Mouse (Mus musculus) stomach, postnatal 0 days (tissue): ENCODE results near the gene Exoc6. TPM values are rescaled to one million over a fixed set of nuclear protein-coding genes. Genes with fewer than 3 reads are reported as not detected.

Experiments
- ATAC-seq: fragments of 200-750 bp; cut with Nextera tagmentation; 2 replicates; pipeline ENCODE4 v1.8.0; 2017; ENCODE audit not compliant: low FRiP score, low TSS enrichment
- DNase-seq: peaks from one replicate; pipeline ENCODE4 v3.0.0-alpha.2; 2016; ENCODE audit warnings: low spot score
- H3K27ac ChIP-seq: fragments of 300-500 bp; sonication (generic); replicated peaks from 2 replicates; pipeline ENCODE4 v1.5.1; 2014; ENCODE audit warnings: mild to moderate bottlenecking, control low read depth
- H3K27me3 ChIP-seq: fragments of 300-500 bp; sonication (generic); 2 replicates; pipeline ENCODE4 v1.6.1; 2014; ENCODE audit warnings: low read length; ENCODE audit not compliant: control insufficient read depth, insufficient read depth
- H3K36me3 ChIP-seq: fragments of 300-500 bp; sonication (generic); 2 replicates; pipeline ENCODE4 v1.6.1; 2014; ENCODE audit warnings: low read length, mixed read lengths; ENCODE audit not compliant: control insufficient read depth, insufficient read depth
- H3K4me1 ChIP-seq: fragments of 300-500 bp; sonication (generic); replicated peaks from 2 replicates; pipeline ENCODE4 v1.6.1; 2014; ENCODE audit warnings: antibody characterized with exemption; ENCODE audit not compliant: control insufficient read depth, insufficient read depth
- H3K4me2 ChIP-seq: fragments of 300-500 bp; sonication (generic); replicated peaks from 2 replicates; pipeline ENCODE4 v1.6.1; 2014; ENCODE audit warnings: low read depth, mild to moderate bottlenecking, control low read depth, moderate library complexity
- H3K4me3 ChIP-seq: fragments of 300-500 bp; sonication (generic); 2 replicates; pipeline ENCODE4 v1.5.1; 2014; ENCODE audit warnings: low read depth, low read length, control low read depth
- H3K9ac ChIP-seq: fragments of 300-500 bp; sonication (generic); 2 replicates; pipeline ENCODE4 v1.6.1; 2014; ENCODE audit warnings: mild to moderate bottlenecking, low read length, control low read depth, mixed read lengths
- H3K9me3 ChIP-seq: fragments of 300-500 bp; sonication (generic); 2 replicates; pipeline ENCODE4 v1.6.1; 2016; ENCODE audit warnings: low read length; ENCODE audit not compliant: control insufficient read depth
- CTCF ChIP-seq: IDR thresholded peaks from 2 replicates; pipeline ENCODE4 v1.5.1; 2016; ENCODE audit warnings: antibody characterized with exemption, low read depth, mild to moderate bottlenecking, moderate library complexity
- EP300 ChIP-seq: optimal IDR thresholded peaks from 2 replicates; pipeline ENCODE3; 2016; ENCODE audit warnings: antibody characterized with exemption
- WGBS: fragments of 180-500 bp; shearing (Covaris S2); extraction: QIAGEN DNeasy Blood & Tissue Kit; methylation state at CpG from one replicate; pipeline ENCODE4 v1.1.7; 2014; 5-methylcytosine and 5-hydroxymethylcytosine counted together
- polyA plus RNA-seq: library from polyadenylated mRNA; unstranded; fragments of >200 nt; fragmentation: Nextera tagmentation; extraction: Ambion mirVana; gene quantifications from 2 replicates; pipeline ENCODE4 v1.2.1, GENCODE M21; 2015

Exoc6 gene
- polyA plus RNA-seq, 1 experiment from 2014 or later, result 8.7 TPM

DNA sequence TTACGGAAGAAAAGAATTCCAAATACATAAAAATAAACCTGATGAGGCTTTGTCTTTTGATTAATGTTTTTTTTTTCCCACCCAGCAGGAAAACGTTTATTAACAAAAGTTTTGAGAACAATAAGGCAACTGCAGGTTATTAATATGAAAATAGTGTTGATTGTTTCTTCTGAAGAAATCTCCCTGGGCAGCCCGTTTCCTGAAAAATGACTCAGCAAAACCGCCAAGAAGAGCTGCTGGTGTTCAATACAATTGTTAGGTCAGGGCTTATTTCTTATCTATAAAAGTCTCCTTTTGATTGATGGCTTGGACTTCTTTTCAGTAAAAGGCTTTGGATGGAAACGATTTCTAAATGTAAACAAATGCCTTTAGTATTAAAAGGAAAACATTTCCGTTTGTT lies 21.6 kb upstream of the Exoc6 start:
- Histone ChIP-seq H3K36me3 (no peaks in the 10 kb centered on the region), H3K9ac (no peak overlapping the region), H3K4me3 (no peak overlapping the region), H3K27me3 (peaks cover under 1% of the 10 kb centered on the region; the same call in 1 of the 2 replicates), H3K4me2 (no peak overlapping the region), H3K4me1 (no peaks in the 10 kb centered on the region), H3K27ac (no peak overlapping the region), H3K9me3 (no peaks in the 10 kb centered on the region)
- no peak for TF ChIP-seq CTCF
- TF ChIP-seq EP300, result no peak
- WGBS, result 15% methylated on average over 6 of the region's 6 CpGs
- ATAC-seq (no peak), DNase-seq (no peak)

DNA sequence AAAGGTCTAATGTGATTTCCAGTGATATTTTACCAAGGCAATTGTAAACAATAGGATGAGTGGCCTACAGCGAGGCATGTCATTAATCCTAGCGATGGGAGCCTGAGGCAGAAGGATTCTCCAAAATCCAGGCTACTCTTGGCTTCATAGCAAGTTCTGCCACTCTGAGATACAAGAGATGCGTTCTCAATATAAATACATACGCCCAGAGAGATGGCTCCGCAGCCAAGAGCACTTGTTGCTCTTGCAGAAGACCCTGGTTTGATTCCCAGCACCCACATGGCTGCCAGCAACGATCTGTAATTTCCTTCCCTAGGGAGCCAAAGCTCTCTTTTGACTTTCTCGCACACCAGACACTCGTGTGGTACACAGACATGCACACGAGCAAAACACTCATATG lies 20.9 kb upstream of the Exoc6 start:
- Histone ChIP-seq H3K9me3 (no peaks in the 10 kb centered on the region), H3K36me3 (no peaks in the 10 kb centered on the region), H3K4me2 (no peak overlapping the region), H3K4me1 (no peaks in the 10 kb centered on the region), H3K4me3 (no peak overlapping the region), H3K27me3 (peaks cover 3% of the 10 kb centered on the region; the same call in 1 of the 2 replicates), H3K27ac (no peak overlapping the region), H3K9ac (no peak overlapping the region)
- no peak for ATAC-seq
- TF ChIP-seq EP300 (no peak), CTCF (no peak)
- no peak for DNase-seq
- 77% methylated on average over 9 of the region's 9 CpGs for WGBS

DNA sequence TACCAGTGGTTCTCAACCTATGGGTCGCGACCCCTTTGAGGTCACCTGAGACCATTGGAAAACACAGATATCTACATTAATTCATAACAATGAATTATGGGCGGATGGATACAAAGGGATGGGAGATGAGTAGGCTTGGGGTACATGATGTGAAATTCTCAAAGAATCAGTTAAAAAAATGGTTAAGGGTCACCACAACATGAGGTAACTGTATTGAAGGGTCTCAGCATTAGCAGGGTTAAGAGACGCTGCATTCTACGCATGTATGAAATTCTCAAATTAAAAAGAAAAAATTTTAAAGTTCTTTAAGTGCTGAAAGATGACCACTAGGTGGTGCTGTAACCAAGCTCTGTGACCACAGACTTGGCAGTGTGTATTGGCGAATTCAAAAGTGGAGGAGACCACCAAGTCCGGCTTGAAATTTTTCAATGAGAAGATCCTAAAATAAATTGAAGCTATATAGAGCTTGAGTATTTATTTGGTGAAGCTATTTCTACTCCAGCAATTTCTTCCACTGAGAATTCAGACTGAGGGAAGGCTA lies 20.2 kb upstream of the Exoc6 start:
- H3K9ac ChIP-seq, result no peak overlapping the region
- peaks cover 3% of the 10 kb centered on the region; the same call in 1 of the 2 replicates for H3K27me3 ChIP-seq
- 25% methylated on average over 7 of the region's 7 CpGs for WGBS
- no peak overlapping the region for H3K27ac ChIP-seq
- DNase-seq, result no peak
- ATAC-seq, result no peak
- no peaks in the 10 kb centered on the region for H3K9me3 ChIP-seq
- H3K4me2 ChIP-seq, result no peak overlapping the region
- no peaks in the 10 kb centered on the region for H3K4me1 ChIP-seq
- no peaks in the 10 kb centered on the region for H3K36me3 ChIP-seq
- TF ChIP-seq EP300, result no peak
- TF ChIP-seq CTCF, result peak; percentile 86
- H3K4me3 ChIP-seq, result no peak overlapping the region

DNA sequence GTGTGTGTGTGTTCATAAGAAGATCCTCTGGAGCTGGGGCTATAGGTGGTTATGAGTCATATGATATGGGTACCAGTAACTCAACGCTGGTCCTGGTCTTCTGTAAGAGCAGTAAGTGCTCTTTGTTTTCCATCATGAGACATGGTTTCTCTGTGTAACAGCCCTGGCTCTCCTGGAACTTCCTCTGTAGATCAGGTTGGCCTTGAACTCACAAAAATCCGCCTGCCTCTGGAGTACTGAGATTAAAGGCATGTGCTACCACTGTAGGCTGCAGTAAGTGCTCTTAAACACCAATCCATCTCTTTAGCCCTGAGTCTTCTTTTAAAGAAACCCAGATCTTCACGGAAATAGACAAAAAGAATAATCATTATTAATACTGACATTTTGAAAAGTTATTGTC lies 19.6 kb upstream of the Exoc6 start:
- DNase-seq (no peak), ATAC-seq (no peak)
- 72% methylated on average over 3 of the region's 3 CpGs for WGBS
- no peaks in the 10 kb centered on the region for H3K36me3 ChIP-seq
- H3K9ac ChIP-seq, result no peak overlapping the region
- no peak for TF ChIP-seq CTCF
- no peak for TF ChIP-seq EP300
- peaks cover 3% of the 10 kb centered on the region; the same call in 1 of the 2 replicates for H3K27me3 ChIP-seq
- H3K27ac ChIP-seq, result no peak overlapping the region
- H3K4me3 ChIP-seq, result no peak overlapping the region
- H3K4me2 ChIP-seq, result no peak overlapping the region
- no peaks in the 10 kb centered on the region for H3K4me1 ChIP-seq
- no peaks in the 10 kb centered on the region for H3K9me3 ChIP-seq

DNA sequence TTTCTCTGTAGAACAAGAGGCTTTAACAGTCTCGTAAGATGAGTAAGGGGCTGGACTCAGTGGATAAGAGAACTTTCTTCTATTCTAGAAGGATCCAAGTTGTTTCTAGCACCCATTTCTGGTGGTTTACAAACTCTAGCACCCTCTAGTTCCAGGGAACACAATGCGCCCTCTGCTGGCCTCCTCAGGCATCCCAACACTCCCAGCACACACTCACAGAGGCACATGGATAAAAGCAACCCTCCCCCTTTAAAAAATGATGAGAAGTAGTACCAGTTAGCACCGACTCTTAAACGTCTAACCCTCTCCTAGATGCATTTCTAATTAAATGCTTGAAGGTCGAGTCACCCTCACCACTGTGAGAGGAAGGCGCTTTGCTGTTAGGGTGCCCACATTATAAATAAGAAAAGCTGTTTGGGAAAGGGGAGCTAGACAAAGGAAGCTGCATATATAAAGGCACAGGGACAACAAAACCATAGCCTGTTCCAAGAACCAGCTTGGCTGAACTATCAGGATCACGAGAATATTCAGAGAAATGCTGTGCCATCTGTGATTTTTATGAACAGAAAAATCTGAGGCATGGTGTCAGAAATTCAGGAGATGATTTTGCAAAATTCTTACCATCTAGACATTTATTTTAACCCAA lies 18.9 kb upstream of the Exoc6 start:
- no peaks in the 10 kb centered on the region for H3K4me1 ChIP-seq
- no peak overlapping the region for H3K9ac ChIP-seq
- H3K4me3 ChIP-seq, result no peak overlapping the region
- H3K36me3 ChIP-seq, result no peaks in the 10 kb centered on the region
- DNase-seq (peak; percentile 52), ATAC-seq (no peak)
- TF ChIP-seq EP300, result no peak
- peak; percentile 65 for TF ChIP-seq CTCF
- WGBS, result 60% methylated on average over 7 of the region's 7 CpGs
- no peaks in the 10 kb centered on the region for H3K9me3 ChIP-seq
- peaks cover 3% of the 10 kb centered on the region; the same call in 1 of the 2 replicates for H3K27me3 ChIP-seq
- no peak overlapping the region for H3K27ac ChIP-seq
- H3K4me2 ChIP-seq, result no peak overlapping the region

DNA sequence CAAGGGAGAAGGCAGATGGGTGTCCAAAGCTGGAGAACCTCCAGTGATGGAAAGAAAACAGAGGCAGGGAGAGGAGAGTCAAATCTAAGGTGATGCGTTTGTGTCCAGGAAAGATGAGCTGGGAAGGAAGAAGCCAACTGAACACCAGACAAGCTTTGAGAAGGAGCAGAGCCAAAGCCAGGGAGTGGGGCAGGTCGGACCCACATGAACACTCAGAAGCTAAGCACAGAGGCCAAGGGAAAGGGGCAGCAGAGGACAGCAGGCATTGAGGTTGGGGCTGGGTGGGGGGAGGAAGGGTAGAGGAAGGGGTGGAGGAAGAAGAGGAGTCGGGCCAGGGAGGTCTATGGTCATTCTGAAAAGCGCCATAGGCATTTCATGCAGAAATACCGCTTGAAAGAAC lies 17.0 kb upstream of the Exoc6 start:
- no peaks in the 10 kb centered on the region for H3K4me1 ChIP-seq
- WGBS, result 72% methylated on average over 5 of the region's 5 CpGs
- no peak overlapping the region for H3K27ac ChIP-seq
- no peaks in the 10 kb centered on the region for H3K36me3 ChIP-seq
- no peak overlapping the region for H3K4me3 ChIP-seq
- no peaks in the 10 kb centered on the region for H3K9me3 ChIP-seq
- peaks cover 3% of the 10 kb centered on the region; the same call in 1 of the 2 replicates for H3K27me3 ChIP-seq
- no peak for TF ChIP-seq EP300
- TF ChIP-seq CTCF, result no peak
- H3K4me2 ChIP-seq, result no peak overlapping the region
- DNase-seq (no peak), ATAC-seq (no peak)
- no peak overlapping the region for H3K9ac ChIP-seq
